Mouse (Mus musculus): ENCODE results near the gene Ttc30a1. TPM values are rescaled to one million over a fixed set of nuclear protein-coding genes. Genes with fewer than 3 reads are reported as not detected.

Gene Ttc30a1
- polyA plus RNA-seq, 1 experiment from 2014 or later: 7.7 TPM

- Histone ChIP-seq H3K4me2 (ENCODE audit: low read depth, low read length) (no peak overlapping the region), H3K4me3 (ENCODE audit: low read depth, low read length) (no peak overlapping the region), H3K9ac (replicated peaks; ENCODE audit: low read depth, low read length) (no peak overlapping the region), H3K27me3 (ENCODE audit: control insufficient read depth, insufficient read depth, low read length) (no peaks in the 10 kb centered on the region), H3K9me3 (ENCODE audit: control insufficient read depth, low read length) (no peaks in the 10 kb centered on the region), H3K27ac (ENCODE audit: low read depth, low read length) (no peak overlapping the region), H3K4me1 (ENCODE audit: control insufficient read depth, insufficient read depth, low read length) (no peaks in the 10 kb centered on the region), H3K36me3 (ENCODE audit: control insufficient read depth, insufficient read depth, low read length) (no peaks in the 10 kb centered on the region)
- 55% methylated on average over 9 of the region's 9 CpGs for WGBS
- ATAC-seq (ENCODE audit: low read depth): no peak
These were observed 7.6 kb downstream of the Ttc30a1 start for GRCm38 (mm10) chr2:75974131-75974530.

GRCm38 (mm10) chr2:75964972-75965371, 16.8 kb downstream of the Ttc30a1 start:
- 28% methylated on average over 5 of the region's 5 CpGs for WGBS
- Histone ChIP-seq H3K4me1 (ENCODE audit: control insufficient read depth, insufficient read depth, low read length) (peaks cover 7% of the 10 kb centered on the region; the same call in 1 of the 2 replicates), H3K9ac (replicated peaks; ENCODE audit: low read depth, low read length) (no peak overlapping the region), H3K9me3 (ENCODE audit: control insufficient read depth, low read length) (no peaks in the 10 kb centered on the region), H3K36me3 (ENCODE audit: control insufficient read depth, insufficient read depth, low read length) (no peaks in the 10 kb centered on the region), H3K27ac (ENCODE audit: low read depth, low read length) (no peak overlapping the region), H3K4me3 (ENCODE audit: low read depth, low read length) (no peak overlapping the region), H3K4me2 (ENCODE audit: low read depth, low read length) (peak overlapping the region; percentile 38; the same call in 1 of the 2 replicates), H3K27me3 (ENCODE audit: control insufficient read depth, insufficient read depth, low read length) (no peaks in the 10 kb centered on the region)
- peak; percentile 76; the same call in 1 of the 2 replicates for ATAC-seq (ENCODE audit: low read depth)

GRCm38 (mm10) chr2:75964512-75964911, 17.3 kb downstream of the Ttc30a1 start:
- Histone ChIP-seq H3K9me3 (ENCODE audit: control insufficient read depth, low read length) (no peaks in the 10 kb centered on the region), H3K4me1 (ENCODE audit: control insufficient read depth, insufficient read depth, low read length) (peaks cover 11% of the 10 kb centered on the region), H3K4me2 (ENCODE audit: low read depth, low read length) (peak overlapping the region; percentile 38; the same call in 1 of the 2 replicates), H3K36me3 (ENCODE audit: control insufficient read depth, insufficient read depth, low read length) (no peaks in the 10 kb centered on the region), H3K4me3 (ENCODE audit: low read depth, low read length) (no peak overlapping the region), H3K9ac (replicated peaks; ENCODE audit: low read depth, low read length) (no peak overlapping the region), H3K27me3 (ENCODE audit: control insufficient read depth, insufficient read depth, low read length) (no peaks in the 10 kb centered on the region), H3K27ac (ENCODE audit: low read depth, low read length) (no peak overlapping the region)
- peak; percentile 24; the same call in 1 of the 2 replicates for ATAC-seq (ENCODE audit: low read depth)
- 19% methylated on average over 14 of the region's 14 CpGs for WGBS

DNA sequence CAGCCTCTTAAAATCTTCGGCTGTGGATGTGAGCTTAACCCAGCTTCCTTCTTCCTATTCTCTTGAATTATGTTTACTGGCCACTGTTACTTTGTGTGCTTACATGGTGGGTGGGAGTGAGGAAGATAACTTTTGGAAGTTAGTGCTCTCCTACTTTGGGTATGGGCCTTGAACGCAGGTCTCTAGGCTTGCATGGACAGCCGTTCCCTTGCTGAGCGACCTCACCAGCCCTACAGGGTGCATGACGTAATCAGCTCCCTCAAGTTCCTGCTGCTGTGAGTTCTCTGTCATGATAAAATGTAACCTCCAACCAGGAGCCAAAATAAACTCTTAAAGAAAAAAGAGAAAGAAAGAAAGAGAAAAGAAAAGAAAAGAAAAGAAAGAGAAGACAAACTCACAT, 17.7 kb downstream of the Ttc30a1 start:
- Histone ChIP-seq H3K9me3 (ENCODE audit: control insufficient read depth, low read length) (no peaks in the 10 kb centered on the region), H3K27me3 (ENCODE audit: control insufficient read depth, insufficient read depth, low read length) (no peaks in the 10 kb centered on the region), H3K36me3 (ENCODE audit: control insufficient read depth, insufficient read depth, low read length) (no peaks in the 10 kb centered on the region), H3K4me3 (ENCODE audit: low read depth, low read length) (no peak overlapping the region), H3K9ac (replicated peaks; ENCODE audit: low read depth, low read length) (no peak overlapping the region), H3K4me1 (ENCODE audit: control insufficient read depth, insufficient read depth, low read length) (peaks cover 16% of the 10 kb centered on the region), H3K27ac (ENCODE audit: low read depth, low read length) (no peak overlapping the region), H3K4me2 (ENCODE audit: low read depth, low read length) (no peak overlapping the region)
- WGBS: 68% methylated on average over 5 of the region's 5 CpGs
- ATAC-seq (ENCODE audit: low read depth): no peak

- H3K36me3 ChIP-seq (ENCODE audit: control insufficient read depth, insufficient read depth, low read length): no peaks in the 10 kb centered on the region
- no peaks in the 10 kb centered on the region for H3K9me3 ChIP-seq (ENCODE audit: control insufficient read depth, low read length)
- ATAC-seq (ENCODE audit: low read depth): no peak
- WGBS: 48% methylated on average over 10 of the region's 10 CpGs
- H3K4me1 ChIP-seq (ENCODE audit: control insufficient read depth, insufficient read depth, low read length): peaks cover 16% of the 10 kb centered on the region
- H3K4me3 ChIP-seq (ENCODE audit: low read depth, low read length): no peak overlapping the region
- no peaks in the 10 kb centered on the region for H3K27me3 ChIP-seq (ENCODE audit: control insufficient read depth, insufficient read depth, low read length)
- H3K4me2 ChIP-seq (ENCODE audit: low read depth, low read length): no peak overlapping the region
- no peak overlapping the region for H3K9ac ChIP-seq (replicated peaks; ENCODE audit: low read depth, low read length)
- no peak overlapping the region for H3K27ac ChIP-seq (ENCODE audit: low read depth, low read length)
These were observed 18.4 kb downstream of the Ttc30a1 start for GRCm38 (mm10) chr2:75963211-75963840.

DNA sequence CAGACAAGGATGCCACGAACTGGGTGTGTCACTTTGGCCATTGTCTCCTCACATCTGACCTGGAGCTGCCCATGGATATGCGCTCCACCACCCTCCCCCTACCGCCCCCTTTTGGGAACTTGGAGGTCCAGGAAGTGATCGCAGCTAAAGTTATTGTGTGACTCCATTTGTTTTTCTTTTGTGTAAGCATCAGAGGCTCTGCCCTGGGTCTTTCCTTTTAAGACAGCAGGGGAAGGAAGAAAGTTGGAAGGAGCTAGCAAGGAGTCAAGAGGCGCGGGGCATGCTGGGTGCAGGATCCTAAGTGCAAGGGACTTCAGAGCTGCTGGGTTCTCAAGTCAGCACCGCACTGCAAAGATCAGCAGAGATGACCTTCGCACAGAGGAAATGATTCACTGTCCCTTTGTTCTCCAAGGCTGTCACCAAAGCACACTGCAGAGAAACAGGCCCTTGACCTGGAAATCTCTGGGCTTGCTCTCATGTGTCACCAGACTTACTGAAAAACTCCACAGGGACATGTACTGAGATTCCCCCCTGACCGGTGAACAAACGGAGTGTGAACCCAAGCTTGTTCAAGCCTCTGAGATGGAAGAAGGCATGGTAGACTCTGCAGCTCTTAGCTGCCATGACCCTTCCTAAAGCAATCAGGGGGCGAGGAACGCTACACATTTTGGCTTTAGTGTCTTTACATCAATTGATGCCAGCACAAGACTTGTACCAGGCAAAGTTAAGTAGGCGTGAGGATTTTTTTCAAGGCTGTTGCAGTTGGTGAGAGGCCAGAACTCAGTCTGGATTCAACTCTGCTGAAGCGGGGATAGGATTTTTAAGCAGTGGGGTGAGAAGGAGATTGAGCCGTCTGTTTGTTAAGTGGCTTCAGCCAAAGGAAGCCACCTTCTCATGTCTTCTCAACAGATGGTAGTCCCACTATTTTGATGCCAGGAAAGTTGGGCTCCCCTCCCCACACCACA, 21.1 kb downstream of the Ttc30a1 start:
- Histone ChIP-seq H3K4me1 (ENCODE audit: control insufficient read depth, insufficient read depth, low read length) (peaks cover 16% of the 10 kb centered on the region), H3K4me3 (ENCODE audit: low read depth, low read length) (no peak overlapping the region), H3K9me3 (ENCODE audit: control insufficient read depth, low read length) (no peaks in the 10 kb centered on the region), H3K36me3 (ENCODE audit: control insufficient read depth, insufficient read depth, low read length) (no peaks in the 10 kb centered on the region), H3K9ac (replicated peaks; ENCODE audit: low read depth, low read length) (no peak overlapping the region), H3K27me3 (ENCODE audit: control insufficient read depth, insufficient read depth, low read length) (no peaks in the 10 kb centered on the region), H3K27ac (ENCODE audit: low read depth, low read length) (no peak overlapping the region; the same call in 1 of the 2 replicates), H3K4me2 (ENCODE audit: low read depth, low read length) (no peak overlapping the region; the same call in 1 of the 2 replicates)
- ATAC-seq (ENCODE audit: low read depth): peak; percentile 25; the same call in 1 of the 2 replicates
- 46% methylated on average over 15 of the region's 15 CpGs for WGBS

DNA sequence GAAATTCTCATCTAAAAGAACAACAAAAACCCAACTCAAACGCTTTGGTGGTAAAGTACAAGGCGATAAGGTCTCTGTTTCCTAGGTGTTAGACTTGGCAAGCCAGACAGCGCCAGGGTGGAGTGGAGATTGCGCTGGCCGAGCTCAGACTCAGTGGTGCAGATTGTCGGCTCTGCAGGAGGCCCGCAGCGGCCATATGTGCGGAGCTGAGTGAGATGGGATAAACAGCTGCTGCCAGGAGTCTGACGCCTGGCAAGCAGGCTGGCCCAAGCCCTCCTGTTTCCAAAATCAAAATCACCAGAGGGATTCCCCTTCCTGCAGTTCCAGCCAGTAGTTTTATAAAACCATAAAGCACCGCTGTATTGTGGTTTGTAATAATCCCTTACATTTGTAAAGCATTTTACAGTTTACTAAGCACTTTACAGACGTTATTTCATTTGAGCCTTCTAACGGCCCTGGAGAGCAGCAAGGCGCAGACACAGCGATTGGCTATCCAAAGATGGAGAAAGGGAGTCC, 21.9 kb downstream of the Ttc30a1 start:
- no peaks in the 10 kb centered on the region for H3K9me3 ChIP-seq (ENCODE audit: control insufficient read depth, low read length)
- H3K4me3 ChIP-seq (ENCODE audit: low read depth, low read length): no peak overlapping the region
- H3K4me1 ChIP-seq (ENCODE audit: control insufficient read depth, insufficient read depth, low read length): peaks cover 15% of the 10 kb centered on the region
- WGBS: 12% methylated on average over 15 of the region's 15 CpGs
- peak overlapping the region; percentile 5; the same call in 1 of the 2 replicates for H3K4me2 ChIP-seq (ENCODE audit: low read depth, low read length)
- no peaks in the 10 kb centered on the region for H3K27me3 ChIP-seq (ENCODE audit: control insufficient read depth, insufficient read depth, low read length)
- H3K27ac ChIP-seq (ENCODE audit: low read depth, low read length): no peak overlapping the region; the same call in 1 of the 2 replicates
- no peak overlapping the region; the same call in 1 of the 2 replicates for H3K9ac ChIP-seq (replicated peaks; ENCODE audit: low read depth, low read length)
- H3K36me3 ChIP-seq (ENCODE audit: control insufficient read depth, insufficient read depth, low read length): no peaks in the 10 kb centered on the region
- ATAC-seq (ENCODE audit: low read depth): peak; percentile 46; the same call in 1 of the 2 replicates

GRCm38 (mm10) chr2:75959183-75959849, 22.5 kb downstream of the Ttc30a1 start:
- 28% methylated on average over 18 of the region's 18 CpGs for WGBS
- H3K4me3 ChIP-seq (ENCODE audit: low read depth, low read length): no peak overlapping the region
- ATAC-seq (ENCODE audit: low read depth): no peak
- H3K9me3 ChIP-seq (ENCODE audit: control insufficient read depth, low read length): no peaks in the 10 kb centered on the region
- H3K27ac ChIP-seq (ENCODE audit: low read depth, low read length): peak overlapping the region; percentile 10; the same call in 1 of the 2 replicates
- H3K27me3 ChIP-seq (ENCODE audit: control insufficient read depth, insufficient read depth, low read length): no peaks in the 10 kb centered on the region
- H3K9ac ChIP-seq (replicated peaks; ENCODE audit: low read depth, low read length): no peak overlapping the region; the same call in 1 of the 2 replicates
- peaks cover 12% of the 10 kb centered on the region for H3K4me1 ChIP-seq (ENCODE audit: control insufficient read depth, insufficient read depth, low read length)
- H3K36me3 ChIP-seq (ENCODE audit: control insufficient read depth, insufficient read depth, low read length): no peaks in the 10 kb centered on the region
- H3K4me2 ChIP-seq (ENCODE audit: low read depth, low read length): peak overlapping the region; percentile 5; the same call in 1 of the 2 replicates

Data from neural tube, embryonic 14.5 days (tissue).